Mouse (Mus musculus): Measurements from ENCODE around the gene Phlpp2. TPM values are rescaled to one million over a fixed set of nuclear protein-coding genes. Genes with fewer than 3 reads are reported as not detected.

Phlpp2 gene
- polyA plus RNA-seq (2015; fragmentation: Nextera tagmentation; extraction: Ambion mirVana): 2.8 TPM in 2 replicates

- Histone ChIP-seq H3K27me3 (ENCODE audit: control insufficient read depth, insufficient read depth, low read length) (no peaks in the 10 kb centered on the region), H3K27ac (ENCODE audit: low read length) (peak within 1 kb of the TSS; percentile 87), H3K4me2 (ENCODE audit: low read depth, low read length) (peak within 1 kb of the TSS; percentile 94), H3K36me3 (ENCODE audit: control insufficient read depth, insufficient read depth, low read length) (no peaks in the 10 kb centered on the region), H3K9me3 (replicated peaks; ENCODE audit: control insufficient read depth, low read length) (no peaks in the 10 kb centered on the region), H3K4me1 (ENCODE audit: control insufficient read depth, insufficient read depth, low read length) (peaks cover 8% of the 10 kb centered on the region), H3K9ac (ENCODE audit: low read length) (peak within 1 kb of the TSS; percentile 90), H3K4me3 (replicated peaks; ENCODE audit: low read length) (peak within 1 kb of the TSS; percentile 93)
- under 1% methylated on average over 42 of the region's 42 CpGs for WGBS
- peak; percentile 99 for ATAC-seq (ENCODE audit: insufficient read depth, low FRiP score)
Observed at GRCm38 (mm10) chr8:109868003-109868679, at the start of gene Phlpp2. Gene Phlpp2, plus strand, starts transcription at chr8:109868542.

GRCm38 (mm10) chr8:109823561-109823960 is 44.8 kb upstream of the Phlpp2 start:
- no peak overlapping the region for H3K4me2 ChIP-seq (ENCODE audit: low read depth, low read length)
- ATAC-seq (ENCODE audit: insufficient read depth, low FRiP score): no peak
- no peak overlapping the region for H3K9ac ChIP-seq (ENCODE audit: low read length)
- H3K27ac ChIP-seq (ENCODE audit: low read length): no peak overlapping the region
- H3K36me3 ChIP-seq (ENCODE audit: control insufficient read depth, insufficient read depth, low read length): no peaks in the 10 kb centered on the region
- H3K27me3 ChIP-seq (ENCODE audit: control insufficient read depth, insufficient read depth, low read length): no peaks in the 10 kb centered on the region
- H3K9me3 ChIP-seq (replicated peaks; ENCODE audit: control insufficient read depth, low read length): no peaks in the 10 kb centered on the region
- H3K4me3 ChIP-seq (replicated peaks; ENCODE audit: low read length): no peak overlapping the region
- WGBS: 88% methylated on average over 2 of the region's 2 CpGs
- H3K4me1 ChIP-seq (ENCODE audit: control insufficient read depth, insufficient read depth, low read length): no peaks in the 10 kb centered on the region

- no peak overlapping the region for H3K27ac ChIP-seq (ENCODE audit: low read length)
- no peak overlapping the region for H3K4me3 ChIP-seq (replicated peaks; ENCODE audit: low read length)
- H3K4me2 ChIP-seq (ENCODE audit: low read depth, low read length): no peak overlapping the region
- H3K9me3 ChIP-seq (replicated peaks; ENCODE audit: control insufficient read depth, low read length): no peaks in the 10 kb centered on the region
- no peak overlapping the region for H3K9ac ChIP-seq (ENCODE audit: low read length)
- WGBS: 96% methylated on average over 2 of the region's 2 CpGs
- H3K36me3 ChIP-seq (ENCODE audit: control insufficient read depth, insufficient read depth, low read length): peaks cover 13% of the 10 kb centered on the region; the same call in 1 of the 2 replicates
- ATAC-seq (ENCODE audit: insufficient read depth, low FRiP score): no peak
- H3K4me1 ChIP-seq (ENCODE audit: control insufficient read depth, insufficient read depth, low read length): no peaks in the 10 kb centered on the region
- H3K27me3 ChIP-seq (ENCODE audit: control insufficient read depth, insufficient read depth, low read length): no peaks in the 10 kb centered on the region
Observed at GRCm38 (mm10) chr8:109839822-109840221, 28.5 kb upstream of the Phlpp2 start.

- H3K4me3 ChIP-seq (replicated peaks; ENCODE audit: low read length): no peak overlapping the region
- H3K36me3 ChIP-seq (ENCODE audit: control insufficient read depth, insufficient read depth, low read length): peaks cover 15% of the 10 kb centered on the region; the same call in 1 of the 2 replicates
- 85% methylated on average over 1 of the region's 1 CpGs for WGBS
- no peak overlapping the region for H3K9ac ChIP-seq (ENCODE audit: low read length)
- no peak overlapping the region for H3K4me2 ChIP-seq (ENCODE audit: low read depth, low read length)
- ATAC-seq (ENCODE audit: insufficient read depth, low FRiP score): no peak
- no peaks in the 10 kb centered on the region for H3K27me3 ChIP-seq (ENCODE audit: control insufficient read depth, insufficient read depth, low read length)
- H3K27ac ChIP-seq (ENCODE audit: low read length): no peak overlapping the region
- H3K9me3 ChIP-seq (replicated peaks; ENCODE audit: control insufficient read depth, low read length): no peaks in the 10 kb centered on the region
- H3K4me1 ChIP-seq (ENCODE audit: control insufficient read depth, insufficient read depth, low read length): no peaks in the 10 kb centered on the region
Observed at GRCm38 (mm10) chr8:109842468-109842867, 25.9 kb upstream of the Phlpp2 start.

GRCm38 (mm10) chr8:109847866-109848265 is 20.5 kb upstream of the Phlpp2 start:
- Histone ChIP-seq H3K27me3 (ENCODE audit: control insufficient read depth, insufficient read depth, low read length) (no peaks in the 10 kb centered on the region), H3K36me3 (ENCODE audit: control insufficient read depth, insufficient read depth, low read length) (peaks cover 17% of the 10 kb centered on the region), H3K27ac (ENCODE audit: low read length) (no peak overlapping the region), H3K4me1 (ENCODE audit: control insufficient read depth, insufficient read depth, low read length) (no peaks in the 10 kb centered on the region), H3K4me3 (replicated peaks; ENCODE audit: low read length) (no peak overlapping the region), H3K9ac (ENCODE audit: low read length) (no peak overlapping the region), H3K4me2 (ENCODE audit: low read depth, low read length) (no peak overlapping the region), H3K9me3 (replicated peaks; ENCODE audit: control insufficient read depth, low read length) (no peaks in the 10 kb centered on the region)
- 67% methylated on average over 2 of the region's 2 CpGs for WGBS
- no peak for ATAC-seq (ENCODE audit: insufficient read depth, low FRiP score)

- 83% methylated on average over 3 of the region's 3 CpGs for WGBS
- Histone ChIP-seq H3K36me3 (ENCODE audit: control insufficient read depth, insufficient read depth, low read length) (peaks cover 15% of the 10 kb centered on the region), H3K4me3 (replicated peaks; ENCODE audit: low read length) (no peak overlapping the region), H3K4me1 (ENCODE audit: control insufficient read depth, insufficient read depth, low read length) (no peaks in the 10 kb centered on the region), H3K27me3 (ENCODE audit: control insufficient read depth, insufficient read depth, low read length) (no peaks in the 10 kb centered on the region), H3K9me3 (replicated peaks; ENCODE audit: control insufficient read depth, low read length) (no peaks in the 10 kb centered on the region), H3K4me2 (ENCODE audit: low read depth, low read length) (no peak overlapping the region), H3K27ac (ENCODE audit: low read length) (no peak overlapping the region), H3K9ac (ENCODE audit: low read length) (no peak overlapping the region)
- no peak for ATAC-seq (ENCODE audit: insufficient read depth, low FRiP score)
Observed at GRCm38 (mm10) chr8:109848981-109849380, 19.4 kb upstream of the Phlpp2 start.

GRCm38 (mm10) chr8:109853423-109853822 is 14.9 kb upstream of the Phlpp2 start:
- no peak overlapping the region for H3K27ac ChIP-seq (ENCODE audit: low read length)
- H3K36me3 ChIP-seq (ENCODE audit: control insufficient read depth, insufficient read depth, low read length): peaks cover 11% of the 10 kb centered on the region
- 0 out of 2 replicates have a peak, but pooled peaks have one; percentile 37 for ATAC-seq (ENCODE audit: insufficient read depth, low FRiP score)
- WGBS: 38% methylated on average over 6 of the region's 6 CpGs
- no peak overlapping the region for H3K4me3 ChIP-seq (replicated peaks; ENCODE audit: low read length)
- no peaks in the 10 kb centered on the region for H3K4me1 ChIP-seq (ENCODE audit: control insufficient read depth, insufficient read depth, low read length)
- H3K27me3 ChIP-seq (ENCODE audit: control insufficient read depth, insufficient read depth, low read length): no peaks in the 10 kb centered on the region
- H3K4me2 ChIP-seq (ENCODE audit: low read depth, low read length): no peak overlapping the region
- H3K9ac ChIP-seq (ENCODE audit: low read length): no peak overlapping the region
- H3K9me3 ChIP-seq (replicated peaks; ENCODE audit: control insufficient read depth, low read length): no peaks in the 10 kb centered on the region

- H3K36me3 ChIP-seq (ENCODE audit: control insufficient read depth, insufficient read depth, low read length): peaks cover 12% of the 10 kb centered on the region
- no peak overlapping the region for H3K4me3 ChIP-seq (replicated peaks; ENCODE audit: low read length)
- no peak for ATAC-seq (ENCODE audit: insufficient read depth, low FRiP score)
- no peak overlapping the region for H3K9ac ChIP-seq (ENCODE audit: low read length)
- WGBS: 95% methylated on average over 4 of the region's 4 CpGs
- H3K4me2 ChIP-seq (ENCODE audit: low read depth, low read length): no peak overlapping the region
- H3K9me3 ChIP-seq (replicated peaks; ENCODE audit: control insufficient read depth, low read length): no peaks in the 10 kb centered on the region
- H3K27ac ChIP-seq (ENCODE audit: low read length): no peak overlapping the region
- H3K27me3 ChIP-seq (ENCODE audit: control insufficient read depth, insufficient read depth, low read length): no peaks in the 10 kb centered on the region
- H3K4me1 ChIP-seq (ENCODE audit: control insufficient read depth, insufficient read depth, low read length): no peaks in the 10 kb centered on the region
Observed at GRCm38 (mm10) chr8:109854522-109854921, 13.8 kb upstream of the Phlpp2 start.

GRCm38 (mm10) chr8:109855451-109855850 is 12.9 kb upstream of the Phlpp2 start:
- Histone ChIP-seq H3K4me1 (ENCODE audit: control insufficient read depth, insufficient read depth, low read length) (no peaks in the 10 kb centered on the region), H3K9me3 (replicated peaks; ENCODE audit: control insufficient read depth, low read length) (no peaks in the 10 kb centered on the region), H3K27ac (ENCODE audit: low read length) (no peak overlapping the region), H3K36me3 (ENCODE audit: control insufficient read depth, insufficient read depth, low read length) (peaks cover 17% of the 10 kb centered on the region), H3K4me3 (replicated peaks; ENCODE audit: low read length) (no peak overlapping the region), H3K4me2 (ENCODE audit: low read depth, low read length) (no peak overlapping the region), H3K27me3 (ENCODE audit: control insufficient read depth, insufficient read depth, low read length) (no peaks in the 10 kb centered on the region), H3K9ac (ENCODE audit: low read length) (no peak overlapping the region)
- no peak for ATAC-seq (ENCODE audit: insufficient read depth, low FRiP score)
- 90% methylated on average over 6 of the region's 6 CpGs for WGBS

All from stomach, embryonic 16.5 days (tissue).